ENCODE assay signal across 23 mouse cellular contexts in genomic region chr11:89574269-89574838, GRCm38 (mm10).
DNase-seq lines count a peak whose midpoint lies in the region; ATAC-seq lines count a peak whose summit lies in the region.
"Had no signal": no experiment of that assay in that cellular context is flagged by ENCODE, and none has a peak within 500 bp of the region (broad histone marks: within the 10 kb centered on the region; RNA-seq: fewer than 3 reads in every experiment).

No protein-coding gene starts in this region.

- H3K27me3 ChIP-seq in limb, embryonic 11.5 days (ENCODE audit: control insufficient read depth, insufficient read depth, low read length) = no peaks in the 10 kb centered on the region
- no peaks in the 10 kb centered on the region for H3K27me3 ChIP-seq in limb, embryonic 10.5 days (ENCODE audit: low read depth, poor library complexity, severe bottlenecking)
- no peaks in the 10 kb centered on the region for H3K27me3 ChIP-seq in embryonic facial prominence, embryonic 15.5 days
- no peaks in the 10 kb centered on the region for H3K27me3 ChIP-seq in forebrain, embryonic 14.5 days (replicated peaks; ENCODE audit: control insufficient read depth, insufficient read depth, low read length)
- no peaks in the 10 kb centered on the region for H3K27me3 ChIP-seq in forebrain, embryonic 16.5 days (replicated peaks; ENCODE audit: control insufficient read depth, insufficient read depth, low read length)
- H3K27me3 ChIP-seq: liver, embryonic 13.5 days; lung, embryonic 15.5 days; midbrain, embryonic 13.5 days; neural tube, embryonic 12.5 days had no signal

- no peak for ATAC-seq in limb, embryonic 11.5 days (ENCODE audit: insufficient number of reproducible peaks, low FRiP score, low TSS enrichment, low read depth)
- 0 out of 2 replicates have a peak, but pooled peaks have one; percentile 29 for ATAC-seq in embryonic facial prominence, embryonic 15.5 days (ENCODE audit: insufficient number of reproducible peaks, low FRiP score, low TSS enrichment, low read depth)
- ATAC-seq in forebrain, embryonic 14.5 days = no peak
- no peak for ATAC-seq in forebrain, embryonic 16.5 days
- ATAC-seq: CD4-positive, CD25-positive, alpha-beta regulatory T cell, adult 4 months; hindbrain, postnatal 0 days; intestine, postnatal 0 days; midbrain, embryonic 13.5 days had no signal

- 0 out of 2 replicates have a peak, but pooled peaks cover 2% of the 10 kb centered on the region for H3K4me1 ChIP-seq in limb, embryonic 11.5 days (ENCODE audit: control insufficient read depth, insufficient read depth, low read length)
- H3K4me1 ChIP-seq in limb, embryonic 10.5 days = peaks cover 8% of the 10 kb centered on the region
- no peaks in the 10 kb centered on the region for H3K4me1 ChIP-seq in embryonic facial prominence, embryonic 15.5 days
- no peaks in the 10 kb centered on the region for H3K4me1 ChIP-seq in forebrain, embryonic 14.5 days (ENCODE audit: control insufficient read depth, insufficient read depth, low read length)
- no peaks in the 10 kb centered on the region for H3K4me1 ChIP-seq in forebrain, embryonic 16.5 days (replicated peaks; ENCODE audit: control insufficient read depth, insufficient read depth, low read length)
- H3K4me1 ChIP-seq: liver, embryonic 13.5 days; lung, embryonic 15.5 days; midbrain, embryonic 13.5 days; neural tube, embryonic 12.5 days had no signal

- no peak overlapping the region for H3K27ac ChIP-seq in limb, embryonic 11.5 days (replicated peaks; ENCODE audit: low read depth, low read length)
- no peak overlapping the region for H3K27ac ChIP-seq in limb, embryonic 10.5 days
- H3K27ac ChIP-seq in embryonic facial prominence, embryonic 15.5 days (replicated peaks) = no peak overlapping the region
- no peak overlapping the region for H3K27ac ChIP-seq in forebrain, embryonic 14.5 days (ENCODE audit: low read depth, low read length)
- H3K27ac ChIP-seq in forebrain, embryonic 16.5 days (ENCODE audit: low read length) = no peak overlapping the region
- H3K27ac ChIP-seq: embryonic facial prominence, embryonic 13.5 days; hindbrain, embryonic 10.5 days; hindbrain, postnatal 0 days; liver, embryonic 13.5 days; lung, embryonic 15.5 days; midbrain, embryonic 13.5 days; neural tube, embryonic 12.5 days had no signal

- DNase-seq in heart, adult 11 months = peak; percentile 56
- DNase-seq in heart, adult 18-20 months = no peak
- peak; percentile 22 for DNase-seq in limb, embryonic 11.5 days (ENCODE audit: low spot score)
- DNase-seq in limb, embryonic 10.5 days (ENCODE audit: low spot score) = no peak
- DNase-seq in ovary, postnatal 36 days (ENCODE audit: low spot score) = no peak
- no peak for DNase-seq in forebrain, embryonic 14.5 days (ENCODE audit: low spot score)
- DNase-seq: adrenal gland, postnatal 36 days; cerebellum, adult 11-12 months; cerebellum, postnatal 14 days; gastrocnemius, postnatal 25 days; liver, embryonic 13.5 days; lung, postnatal 4 days; right cerebral cortex, adult 18-20 months had no signal

- no peak overlapping the region for H3K4me2 ChIP-seq in limb, embryonic 11.5 days (ENCODE audit: low read depth, severe bottlenecking)
- H3K4me2 ChIP-seq in embryonic facial prominence, embryonic 15.5 days (replicated peaks) = no peak overlapping the region
- no peak overlapping the region for H3K4me2 ChIP-seq in forebrain, embryonic 14.5 days (ENCODE audit: low read length)
- H3K4me2 ChIP-seq in forebrain, embryonic 16.5 days (ENCODE audit: low read length) = no peak overlapping the region
- H3K4me2 ChIP-seq: embryonic facial prominence, embryonic 13.5 days; liver, embryonic 13.5 days; lung, embryonic 15.5 days; midbrain, embryonic 13.5 days; neural tube, embryonic 12.5 days had no signal

- H3K4me3 ChIP-seq in limb, embryonic 11.5 days (ENCODE audit: low read depth, low read length) = no peak overlapping the region
- no peak overlapping the region for H3K4me3 ChIP-seq in limb, embryonic 10.5 days
- no peak overlapping the region for H3K4me3 ChIP-seq in embryonic facial prominence, embryonic 15.5 days (replicated peaks)
- H3K4me3 ChIP-seq in forebrain, embryonic 14.5 days (ENCODE audit: low read depth, low read length) = no peak overlapping the region
- H3K4me3 ChIP-seq in forebrain, embryonic 16.5 days (replicated peaks; ENCODE audit: low read length) = no peak overlapping the region
- H3K4me3 ChIP-seq: embryonic facial prominence, embryonic 13.5 days; hindbrain, embryonic 10.5 days; liver, embryonic 13.5 days; lung, embryonic 15.5 days; midbrain, embryonic 13.5 days; neural tube, embryonic 12.5 days had no signal

- no peak overlapping the region for H3K9ac ChIP-seq in limb, embryonic 11.5 days (ENCODE audit: low read length)
- no peak overlapping the region for H3K9ac ChIP-seq in embryonic facial prominence, embryonic 15.5 days
- H3K9ac ChIP-seq in forebrain, embryonic 14.5 days (ENCODE audit: low read length) = no peak overlapping the region
- H3K9ac ChIP-seq in forebrain, embryonic 16.5 days (replicated peaks; ENCODE audit: low read depth, low read length) = no peak overlapping the region
- H3K9ac ChIP-seq: embryonic facial prominence, embryonic 13.5 days; liver, embryonic 13.5 days; lung, embryonic 15.5 days; midbrain, embryonic 13.5 days; neural tube, embryonic 12.5 days had no signal

- no peaks in the 10 kb centered on the region for H3K36me3 ChIP-seq in limb, embryonic 11.5 days (ENCODE audit: control insufficient read depth, insufficient read depth, low read length)
- no peaks in the 10 kb centered on the region for H3K36me3 ChIP-seq in limb, embryonic 10.5 days
- no peaks in the 10 kb centered on the region for H3K36me3 ChIP-seq in embryonic facial prominence, embryonic 15.5 days
- no peaks in the 10 kb centered on the region for H3K36me3 ChIP-seq in forebrain, embryonic 14.5 days (ENCODE audit: control insufficient read depth, insufficient read depth, low read length)
- no peaks in the 10 kb centered on the region for H3K36me3 ChIP-seq in forebrain, embryonic 16.5 days (ENCODE audit: control insufficient read depth, insufficient read depth)
- H3K36me3 ChIP-seq: embryonic facial prominence, embryonic 13.5 days; hindbrain, embryonic 10.5 days; liver, embryonic 13.5 days; lung, embryonic 15.5 days; midbrain, embryonic 13.5 days; neural tube, embryonic 12.5 days had no signal

- WGBS in limb, embryonic 11.5 days = 42% methylated on average over 11 of the region's 11 CpGs
- WGBS in limb, embryonic 10.5 days = 46% methylated on average over 11 of the region's 11 CpGs
- WGBS in embryonic facial prominence, embryonic 15.5 days = 57% methylated on average over 11 of the region's 11 CpGs
- WGBS in forebrain, embryonic 14.5 days = 88% methylated on average over 11 of the region's 11 CpGs
- WGBS in forebrain, embryonic 16.5 days = 86% methylated on average over 11 of the region's 11 CpGs

- no peaks in the 10 kb centered on the region for H3K9me3 ChIP-seq in limb, embryonic 11.5 days (ENCODE audit: control insufficient read depth, low read length)
- no peaks in the 10 kb centered on the region for H3K9me3 ChIP-seq in limb, embryonic 10.5 days (replicated peaks)
- H3K9me3 ChIP-seq in embryonic facial prominence, embryonic 15.5 days (replicated peaks) = no peaks in the 10 kb centered on the region
- no peaks in the 10 kb centered on the region for H3K9me3 ChIP-seq in forebrain, embryonic 14.5 days (replicated peaks; ENCODE audit: control insufficient read depth, low read length)
- no peaks in the 10 kb centered on the region for H3K9me3 ChIP-seq in forebrain, embryonic 16.5 days (ENCODE audit: control insufficient read depth, low read length)
- H3K9me3 ChIP-seq: embryonic facial prominence, embryonic 13.5 days; hindbrain, embryonic 10.5 days; liver, embryonic 13.5 days; lung, embryonic 15.5 days; midbrain, embryonic 13.5 days; neural tube, embryonic 12.5 days had no signal

Comparison
In these comparisons a context has a peak if more than half of its experiments do, and no peak if none do; other contexts are left out.
1. DNase-seq: peak in heart, adult 11 months (single experiment) and limb, embryonic 11.5 days (single experiment); none in heart, adult 18-20 months (0 of 2), limb, embryonic 10.5 days (single experiment), ovary, postnatal 36 days (single experiment) and forebrain, embryonic 14.5 days (single experiment).